Mouse (Mus musculus): ENCODE measurements around the gene Abca1.
A peak's percentile ranks its signal among the peaks of the same experiment; 100 is the strongest.

The Abca1 gene

DNA sequence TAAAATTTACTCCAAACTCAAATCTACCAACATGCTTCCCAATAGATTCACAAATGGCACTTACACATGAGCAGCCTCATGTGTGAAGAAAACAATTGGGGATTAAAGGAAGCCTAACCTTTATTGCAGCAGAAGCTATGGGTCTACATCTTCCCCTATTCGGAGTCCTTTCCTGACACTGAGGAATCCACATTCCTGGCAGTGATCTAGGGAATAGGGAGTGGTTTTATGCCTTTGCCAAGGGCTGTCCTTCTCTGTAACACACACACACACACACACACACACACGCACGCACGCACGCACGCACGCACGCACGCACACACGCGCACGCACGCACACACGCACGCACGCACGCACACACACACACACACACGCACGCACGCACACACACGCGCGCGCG is 5.5 kb upstream of the Abca1 start:
- no peaks in the 10 kb centered on the region for H3K27me3 ChIP-seq (ENCODE audit: control insufficient read depth, insufficient read depth, low read length, poor library complexity, severe bottlenecking)
- no peak for DNase-seq (ENCODE audit: low read depth, low spot score)
- H3K36me3 ChIP-seq (ENCODE audit: control insufficient read depth, insufficient read depth, low read length, poor library complexity, severe bottlenecking), result no peaks in the 10 kb centered on the region

DNA sequence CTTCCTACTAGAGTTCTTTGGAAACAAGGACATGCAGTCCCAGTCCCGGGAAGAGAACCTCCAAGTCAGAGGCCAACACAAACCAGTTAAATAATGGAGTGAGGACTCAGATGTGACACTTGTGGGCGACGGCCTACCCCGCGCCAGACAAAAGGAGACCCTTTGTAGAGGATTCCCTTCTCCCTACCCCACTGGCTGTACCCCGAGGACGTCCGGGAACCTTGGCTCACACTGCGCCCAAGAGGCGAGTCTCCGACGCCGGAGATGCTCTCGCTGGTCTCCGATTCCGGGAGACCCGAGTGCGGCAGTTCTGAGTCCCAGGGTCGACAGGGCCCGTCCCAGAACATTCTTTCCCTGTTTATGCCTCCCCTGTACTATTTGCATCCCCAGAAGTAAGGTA is 519 bp downstream of the Abca1 start:
- H3K27me3 ChIP-seq (ENCODE audit: control insufficient read depth, insufficient read depth, low read length, poor library complexity, severe bottlenecking), result no peaks in the 10 kb centered on the region
- DNase-seq (ENCODE audit: low read depth, low spot score), result peak; percentile 30
- no peaks in the 10 kb centered on the region for H3K36me3 ChIP-seq (ENCODE audit: control insufficient read depth, insufficient read depth, low read length, poor library complexity, severe bottlenecking)

- peaks cover under 1% of the 10 kb centered on the region; the same call in 1 of the 2 replicates for H3K36me3 ChIP-seq (ENCODE audit: control insufficient read depth, insufficient read depth, low read length, poor library complexity, severe bottlenecking)
- no peaks in the 10 kb centered on the region for H3K27me3 ChIP-seq (ENCODE audit: control insufficient read depth, insufficient read depth, low read length, poor library complexity, severe bottlenecking)
- DNase-seq (ENCODE audit: low read depth, low spot score), result peak; percentile 92
Observed at GRCm38 (mm10) chr4:53158634-53159033, 1.1 kb downstream of the Abca1 start.

DNA sequence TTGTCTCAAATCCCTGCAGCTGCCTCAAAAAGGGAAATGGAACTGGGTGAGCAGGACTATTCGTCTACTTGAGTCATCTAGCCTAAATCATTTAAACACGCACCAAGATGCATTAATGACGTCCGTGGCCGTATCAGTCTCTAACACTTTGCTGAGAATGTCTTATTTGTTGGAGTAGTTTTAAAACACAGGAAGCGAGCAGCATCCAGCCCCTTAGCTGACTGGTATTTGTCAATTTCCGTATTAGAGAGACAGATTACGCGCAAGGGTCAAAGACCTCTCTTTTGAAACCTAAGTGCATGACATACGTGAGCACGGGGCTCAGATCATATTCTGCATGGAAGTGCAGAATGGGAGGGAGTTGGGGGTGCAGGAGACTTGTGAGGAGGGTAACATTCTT is 4.2 kb downstream of the Abca1 start:
- H3K36me3 ChIP-seq (ENCODE audit: control insufficient read depth, insufficient read depth, low read length, poor library complexity, severe bottlenecking), result peaks cover 6% of the 10 kb centered on the region; the same call in 1 of the 2 replicates
- peak; percentile 16 for DNase-seq (ENCODE audit: low read depth, low spot score)
- no peaks in the 10 kb centered on the region for H3K27me3 ChIP-seq (ENCODE audit: control insufficient read depth, insufficient read depth, low read length, poor library complexity, severe bottlenecking)

- Histone ChIP-seq H3K27me3 (ENCODE audit: control insufficient read depth, insufficient read depth, low read length, poor library complexity, severe bottlenecking) (no peaks in the 10 kb centered on the region), H3K36me3 (ENCODE audit: control insufficient read depth, insufficient read depth, low read length, poor library complexity, severe bottlenecking) (peaks cover 6% of the 10 kb centered on the region; the same call in 1 of the 2 replicates)
- DNase-seq (ENCODE audit: low read depth, low spot score), result no peak
Observed at GRCm38 (mm10) chr4:53153711-53154110, 6.0 kb downstream of the Abca1 start.

DNA sequence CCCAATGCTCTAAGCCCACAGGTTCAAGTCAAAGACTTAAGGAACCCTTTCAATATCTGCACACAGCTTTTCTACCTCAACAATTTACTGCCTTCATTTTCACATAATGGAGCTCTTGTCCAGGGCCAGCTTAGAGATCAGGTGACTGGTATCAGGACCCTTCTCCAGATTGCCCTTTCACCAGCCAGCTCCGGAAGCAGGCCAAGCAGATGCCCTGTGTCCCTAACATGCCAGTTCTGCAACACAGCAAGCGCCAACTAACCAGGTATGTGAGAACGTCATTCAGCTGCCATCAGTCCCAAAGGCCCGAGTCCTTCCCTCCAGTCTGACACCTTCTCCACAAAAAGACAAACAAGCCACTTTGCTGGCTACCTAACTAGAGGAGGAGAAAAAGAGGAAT is 6.6 kb downstream of the Abca1 start:
- no peak for DNase-seq (ENCODE audit: low read depth, low spot score)
- Histone ChIP-seq H3K36me3 (ENCODE audit: control insufficient read depth, insufficient read depth, low read length, poor library complexity, severe bottlenecking) (peaks cover 6% of the 10 kb centered on the region; the same call in 1 of the 2 replicates), H3K27me3 (ENCODE audit: control insufficient read depth, insufficient read depth, low read length, poor library complexity, severe bottlenecking) (no peaks in the 10 kb centered on the region)

DNA sequence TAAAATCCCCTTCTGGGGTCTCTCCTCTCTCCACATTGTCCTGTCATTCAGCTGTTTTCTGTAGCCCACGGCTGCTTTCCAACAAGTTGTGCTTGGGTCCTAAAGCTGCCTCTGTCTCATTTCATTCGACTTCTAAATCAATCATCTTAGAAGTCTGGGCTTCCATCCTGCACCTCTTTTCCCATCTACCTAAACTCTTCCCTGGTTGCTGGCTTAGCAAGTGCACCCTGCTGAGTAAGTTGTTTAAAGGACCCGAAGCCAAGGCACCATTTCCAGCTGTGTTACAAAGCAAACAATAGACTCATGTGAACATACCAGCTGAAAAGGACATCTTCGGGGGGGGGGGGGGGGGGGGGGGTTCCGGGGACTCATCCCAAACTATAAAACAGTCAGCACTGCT is 7.0 kb downstream of the Abca1 start:
- no peaks in the 10 kb centered on the region for H3K27me3 ChIP-seq (ENCODE audit: control insufficient read depth, insufficient read depth, low read length, poor library complexity, severe bottlenecking)
- peaks cover 6% of the 10 kb centered on the region; the same call in 1 of the 2 replicates for H3K36me3 ChIP-seq (ENCODE audit: control insufficient read depth, insufficient read depth, low read length, poor library complexity, severe bottlenecking)
- no peak for DNase-seq (ENCODE audit: low read depth, low spot score)

DNA sequence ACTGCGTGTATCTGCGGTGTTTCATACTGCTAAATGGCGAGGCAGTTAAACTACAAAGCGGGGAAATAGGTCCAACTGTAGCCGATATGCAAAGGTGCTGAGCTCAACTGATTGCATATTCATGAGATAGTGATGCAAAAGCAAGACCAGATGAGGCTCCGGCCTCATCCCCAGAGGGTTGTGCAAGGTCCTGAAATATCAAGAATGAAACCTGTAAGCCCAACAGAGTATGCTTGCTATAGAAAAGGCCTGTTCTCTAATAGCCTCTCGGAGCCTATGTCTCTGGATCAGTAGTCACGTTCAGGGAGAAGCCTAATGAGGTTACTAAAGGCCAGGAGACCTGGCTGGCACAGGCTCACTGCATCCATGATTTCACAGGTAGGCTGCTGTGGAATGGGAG is 9.2 kb downstream of the Abca1 start:
- DNase-seq (ENCODE audit: low read depth, low spot score), result peak; percentile 27
- peaks cover 6% of the 10 kb centered on the region; the same call in 1 of the 2 replicates for H3K36me3 ChIP-seq (ENCODE audit: control insufficient read depth, insufficient read depth, low read length, poor library complexity, severe bottlenecking)
- no peaks in the 10 kb centered on the region for H3K27me3 ChIP-seq (ENCODE audit: control insufficient read depth, insufficient read depth, low read length, poor library complexity, severe bottlenecking)

GRCm38 (mm10) chr4:53149644-53150043 is 10.1 kb downstream of the Abca1 start:
- DNase-seq (ENCODE audit: low read depth, low spot score), result no peak
- H3K36me3 ChIP-seq (ENCODE audit: control insufficient read depth, insufficient read depth, low read length, poor library complexity, severe bottlenecking), result peaks cover 6% of the 10 kb centered on the region; the same call in 1 of the 2 replicates
- H3K27me3 ChIP-seq (ENCODE audit: control insufficient read depth, insufficient read depth, low read length, poor library complexity, severe bottlenecking), result no peaks in the 10 kb centered on the region

GRCm38 (mm10) chr4:53148817-53149216 is 10.9 kb downstream of the Abca1 start:
- Histone ChIP-seq H3K36me3 (ENCODE audit: control insufficient read depth, insufficient read depth, low read length, poor library complexity, severe bottlenecking) (peaks cover 6% of the 10 kb centered on the region; the same call in 1 of the 2 replicates), H3K27me3 (ENCODE audit: control insufficient read depth, insufficient read depth, low read length, poor library complexity, severe bottlenecking) (no peaks in the 10 kb centered on the region)
- peak; percentile 18 for DNase-seq (ENCODE audit: low read depth, low spot score)

DNA sequence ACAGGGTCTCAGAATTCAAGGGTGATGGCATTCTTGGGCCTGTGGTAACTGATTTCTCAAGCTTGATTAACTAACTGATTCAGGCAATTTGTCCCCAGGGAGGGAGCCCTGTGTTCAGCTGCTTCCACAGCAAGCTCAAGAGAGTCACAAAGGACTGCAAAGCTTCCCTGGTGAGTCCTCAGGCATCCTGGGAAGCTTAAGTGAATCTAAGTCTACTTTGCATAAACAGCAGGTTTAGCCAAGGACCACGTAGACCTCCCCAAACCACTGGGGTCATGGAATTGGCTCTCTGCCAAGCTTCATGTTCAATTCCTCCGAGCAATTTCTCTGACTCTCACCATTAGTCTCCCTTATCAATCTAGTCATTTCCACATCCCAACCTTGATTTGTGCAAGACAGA is 12.2 kb downstream of the Abca1 start:
- no peaks in the 10 kb centered on the region for H3K27me3 ChIP-seq (ENCODE audit: control insufficient read depth, insufficient read depth, low read length, poor library complexity, severe bottlenecking)
- no peak for DNase-seq (ENCODE audit: low read depth, low spot score)
- peaks cover 1% of the 10 kb centered on the region; the same call in 1 of the 2 replicates for H3K36me3 ChIP-seq (ENCODE audit: control insufficient read depth, insufficient read depth, low read length, poor library complexity, severe bottlenecking)

DNA sequence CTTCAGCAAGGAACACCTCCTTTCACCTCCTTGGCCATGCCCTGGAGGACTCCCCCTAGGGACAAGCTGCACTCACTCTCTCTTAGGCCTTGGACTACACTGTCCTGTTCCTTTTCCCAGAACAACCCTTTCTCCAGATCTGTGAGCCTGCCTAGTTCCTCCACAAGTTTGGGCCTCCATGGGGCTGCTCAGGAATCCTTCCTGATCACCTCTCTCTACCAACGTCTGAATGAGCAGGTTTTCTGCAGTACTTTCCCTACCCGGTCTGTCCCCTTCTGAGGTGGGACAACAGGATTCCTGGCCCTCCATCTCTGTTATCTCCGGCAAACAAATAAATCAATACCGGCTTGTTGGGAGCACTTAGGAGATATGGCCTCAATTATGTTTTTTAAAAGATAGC is 12.6 kb downstream of the Abca1 start:
- no peak for DNase-seq (ENCODE audit: low read depth, low spot score)
- no peaks in the 10 kb centered on the region for H3K27me3 ChIP-seq (ENCODE audit: control insufficient read depth, insufficient read depth, low read length, poor library complexity, severe bottlenecking)
- no peaks in the 10 kb centered on the region for H3K36me3 ChIP-seq (ENCODE audit: control insufficient read depth, insufficient read depth, low read length, poor library complexity, severe bottlenecking)

DNA sequence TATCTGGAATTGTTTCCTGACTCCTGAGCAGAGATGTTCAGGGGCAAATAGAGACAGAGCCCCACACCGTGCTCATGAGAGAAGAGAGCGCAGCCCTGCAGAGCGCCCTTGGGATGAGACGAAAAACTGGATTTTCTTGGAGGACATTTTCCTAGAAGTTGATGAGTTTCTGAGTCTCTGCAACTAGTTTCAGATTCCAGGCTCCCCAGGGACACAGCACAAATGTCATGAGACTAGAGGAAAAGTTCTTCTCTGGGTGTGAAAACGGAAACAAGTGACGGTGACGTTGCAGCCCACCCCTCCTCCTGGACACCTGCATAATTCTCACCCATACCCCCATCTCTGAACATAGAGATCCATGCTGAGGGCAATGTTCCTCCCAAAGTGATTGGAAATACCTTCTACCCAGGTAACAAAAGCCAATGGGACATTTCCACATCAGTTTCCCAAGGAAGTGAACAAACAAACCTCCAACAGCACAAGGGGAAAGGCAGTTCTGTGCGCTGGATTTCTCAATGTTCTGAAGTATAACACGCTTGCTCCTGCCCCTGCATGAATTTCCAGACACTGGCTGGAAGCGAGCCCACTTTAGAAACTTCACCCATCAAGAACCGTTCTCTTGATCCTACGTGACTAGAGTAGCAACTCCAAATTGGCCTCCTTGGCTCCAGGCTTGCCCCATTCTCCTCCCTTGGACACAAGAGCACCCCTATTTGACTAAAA is 13.3 kb downstream of the Abca1 start:
- H3K36me3 ChIP-seq (ENCODE audit: control insufficient read depth, insufficient read depth, low read length, poor library complexity, severe bottlenecking), result no peaks in the 10 kb centered on the region
- H3K27me3 ChIP-seq (ENCODE audit: control insufficient read depth, insufficient read depth, low read length, poor library complexity, severe bottlenecking), result no peaks in the 10 kb centered on the region
- DNase-seq (ENCODE audit: low read depth, low spot score), result no peak

- DNase-seq (ENCODE audit: low read depth, low spot score), result peak; percentile 26
- Histone ChIP-seq H3K36me3 (ENCODE audit: control insufficient read depth, insufficient read depth, low read length, poor library complexity, severe bottlenecking) (no peaks in the 10 kb centered on the region; the same call in 1 of the 2 replicates), H3K27me3 (ENCODE audit: control insufficient read depth, insufficient read depth, low read length, poor library complexity, severe bottlenecking) (no peaks in the 10 kb centered on the region)
Observed at GRCm38 (mm10) chr4:53145434-53146168, 14.1 kb downstream of the Abca1 start.

DNA sequence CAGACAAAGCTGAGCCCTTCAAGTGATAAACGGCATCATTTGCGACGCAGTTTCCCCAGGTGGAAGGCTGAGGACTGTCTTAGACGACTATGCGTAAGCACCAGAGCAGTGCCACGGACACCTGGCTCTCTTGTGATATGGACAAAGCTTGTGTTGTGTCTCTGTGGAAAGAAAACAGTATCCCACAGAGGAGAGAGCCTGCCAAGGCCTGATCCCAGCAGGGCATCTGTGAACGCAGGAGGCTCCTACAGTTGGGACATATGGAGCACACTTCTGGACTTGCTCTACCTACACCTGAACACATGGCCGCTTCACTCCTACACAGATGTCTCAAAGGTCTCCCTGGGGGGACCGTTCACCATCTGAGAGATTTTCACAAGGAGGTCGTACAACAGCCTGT is 15.1 kb downstream of the Abca1 start:
- no peak for DNase-seq (ENCODE audit: low read depth, low spot score)
- Histone ChIP-seq H3K27me3 (ENCODE audit: control insufficient read depth, insufficient read depth, low read length, poor library complexity, severe bottlenecking) (no peaks in the 10 kb centered on the region), H3K36me3 (ENCODE audit: control insufficient read depth, insufficient read depth, low read length, poor library complexity, severe bottlenecking) (no peaks in the 10 kb centered on the region; the same call in 1 of the 2 replicates)

Measured in splenic B cell, adult 2 months (primary cell).